Mouse (Mus musculus): Measurements from ENCODE around the gene Mri1. TPM values are rescaled to one million over a fixed set of nuclear protein-coding genes. Genes with fewer than 3 reads are reported as not detected.

Gene Mri1
- polyA plus RNA-seq, 1 experiment = 2.2 TPM

- Histone ChIP-seq H3K4me3 (replicated peaks) (peak overlapping the region; percentile 61), H3K27me3 (ENCODE audit: control insufficient read depth) (peaks cover 64% of the 10 kb centered on the region), H3K9me3 (ENCODE audit: control insufficient read depth, low read length) (no peaks in the 10 kb centered on the region), H3K4me1 (ENCODE audit: control insufficient read depth) (peaks cover 71% of the 10 kb centered on the region), H3K36me3 (ENCODE audit: control insufficient read depth) (no peaks in the 10 kb centered on the region; the same call in 1 of the 2 replicates)
- TF ChIP-seq GATA1 (IDR thresholded peaks at IDR 0.05; ENCODE audit: low read length) = no peak
- TF ChIP-seq TAL1 (IDR thresholded peaks at IDR 0.05; ENCODE audit: low read length) = no peak
Measured at GRCm38 (mm10) chr8:84200652-84201544, 56.2 kb downstream of the Mri1 start.

- peaks cover 64% of the 10 kb centered on the region for H3K27me3 ChIP-seq (ENCODE audit: control insufficient read depth)
- H3K9me3 ChIP-seq (ENCODE audit: control insufficient read depth, low read length) = no peaks in the 10 kb centered on the region
- no peak overlapping the region for H3K4me3 ChIP-seq (replicated peaks)
- TF ChIP-seq GATA1 (IDR thresholded peaks at IDR 0.05; ENCODE audit: low read length) (no peak), TAL1 (IDR thresholded peaks at IDR 0.05; ENCODE audit: low read length) (no peak)
- H3K4me1 ChIP-seq (ENCODE audit: control insufficient read depth) = peaks cover 71% of the 10 kb centered on the region
- no peaks in the 10 kb centered on the region for H3K36me3 ChIP-seq (ENCODE audit: control insufficient read depth)
Measured at GRCm38 (mm10) chr8:84200126-84200555, 57.0 kb downstream of the Mri1 start.

Other genes with a start within 250 kb of the Mri1 start
- gene 2210011C24Rik, start 245.2 kb downstream of the Mri1 start, polyA plus RNA-seq (2012) = not detected in 2 replicates
- gene Palm3, start 235.9 kb downstream of the Mri1 start, polyA plus RNA-seq (2012) = 0.01 TPM in 1 of 2 replicates, not detected in the other
- gene Il27ra, start 214.7 kb downstream of the Mri1 start, polyA plus RNA-seq (2012) = 0.02 TPM in 1 of 2 replicates, not detected in the other
- gene Rln3, start 212.3 kb downstream of the Mri1 start, polyA plus RNA-seq (2012) = not detected in 2 replicates
- gene Gm10643, start 192.2 kb downstream of the Mri1 start, polyA plus RNA-seq (2012) = not detected in 2 replicates
- 3.9 and 4.7 TPM in 2 replicates for gene Rfx1, start 190.5 kb downstream of the Mri1 start, polyA plus RNA-seq (2012)
- gene Dcaf15, start 152.6 kb downstream of the Mri1 start, polyA plus RNA-seq (2012) = 4.7 and 4.9 TPM in 2 replicates
- not detected in 2 replicates for gene Podnl1, start 131.3 kb downstream of the Mri1 start, polyA plus RNA-seq (2012)
- 1.0 and 1.4 TPM in 2 replicates for gene Cc2d1a, start 109.4 kb downstream of the Mri1 start, polyA plus RNA-seq (2012)
- not detected in 2 replicates for gene 4930432K21Rik, start 109.3 kb downstream of the Mri1 start, polyA plus RNA-seq (2012)
- not detected in 2 replicates for gene Nanos3, start 72.1 kb downstream of the Mri1 start, polyA plus RNA-seq (2012)
- gene Zswim4, start 20.3 kb downstream of the Mri1 start, polyA plus RNA-seq (2012) = 0.44 and 0.65 TPM in 2 replicates
- gene D8Ertd738e, start 7.6 kb downstream of the Mri1 start, polyA plus RNA-seq (2012) = 43.2 and 62.9 TPM in 2 replicates
- 0.59 and 1.8 TPM in 2 replicates for gene Ccdc130, start 13.1 kb upstream of the Mri1 start, polyA plus RNA-seq (2012)
- 0.88 and 0.95 TPM in 2 replicates for gene Cacna1a, start 131.1 kb upstream of the Mri1 start, polyA plus RNA-seq (2012)

Measured in erythroblast, embryonic 14.5 days (primary cell).